Mouse (Mus musculus) B cell, adult 67 days (primary cell): Measurements from ENCODE around the gene AC141477.1. TPM values are rescaled to one million over a fixed set of nuclear protein-coding genes. Genes with fewer than 3 reads are reported as not detected.

Experiments used
- total RNA-seq, 2 experiments: library from RNA; stranded (reverse); gene quantifications; 4 replicates each; pipeline ENCODE4 v1.2.4; 2023

The AC141477.1 gene
- total RNA-seq: 10 to 100 TPM; 14.2 to 26.8 TPM

DNA sequence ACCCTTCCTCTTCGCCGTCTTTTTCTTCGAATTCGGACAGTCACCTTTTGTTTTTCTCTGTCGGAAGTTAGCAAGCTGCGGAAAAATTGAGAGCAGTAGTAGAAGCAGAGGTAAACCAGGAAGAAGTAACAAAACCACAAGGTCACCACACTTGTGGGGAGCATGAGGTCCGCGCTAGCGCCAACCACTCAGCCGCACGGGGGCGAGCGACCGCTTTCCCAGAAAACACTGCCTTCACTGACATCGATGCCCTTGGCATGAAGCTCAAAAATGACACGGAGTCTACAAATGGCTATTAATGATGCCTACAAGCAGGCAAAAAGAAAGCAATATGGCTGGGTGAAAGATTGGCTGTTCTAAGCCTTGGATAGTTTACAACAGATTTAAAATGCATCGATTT is at the start of gene AC141477.1:
Gene AC141477.1, minus strand, starts transcription at position 164 of the 400 bp plus-strand sequence.

DNA sequence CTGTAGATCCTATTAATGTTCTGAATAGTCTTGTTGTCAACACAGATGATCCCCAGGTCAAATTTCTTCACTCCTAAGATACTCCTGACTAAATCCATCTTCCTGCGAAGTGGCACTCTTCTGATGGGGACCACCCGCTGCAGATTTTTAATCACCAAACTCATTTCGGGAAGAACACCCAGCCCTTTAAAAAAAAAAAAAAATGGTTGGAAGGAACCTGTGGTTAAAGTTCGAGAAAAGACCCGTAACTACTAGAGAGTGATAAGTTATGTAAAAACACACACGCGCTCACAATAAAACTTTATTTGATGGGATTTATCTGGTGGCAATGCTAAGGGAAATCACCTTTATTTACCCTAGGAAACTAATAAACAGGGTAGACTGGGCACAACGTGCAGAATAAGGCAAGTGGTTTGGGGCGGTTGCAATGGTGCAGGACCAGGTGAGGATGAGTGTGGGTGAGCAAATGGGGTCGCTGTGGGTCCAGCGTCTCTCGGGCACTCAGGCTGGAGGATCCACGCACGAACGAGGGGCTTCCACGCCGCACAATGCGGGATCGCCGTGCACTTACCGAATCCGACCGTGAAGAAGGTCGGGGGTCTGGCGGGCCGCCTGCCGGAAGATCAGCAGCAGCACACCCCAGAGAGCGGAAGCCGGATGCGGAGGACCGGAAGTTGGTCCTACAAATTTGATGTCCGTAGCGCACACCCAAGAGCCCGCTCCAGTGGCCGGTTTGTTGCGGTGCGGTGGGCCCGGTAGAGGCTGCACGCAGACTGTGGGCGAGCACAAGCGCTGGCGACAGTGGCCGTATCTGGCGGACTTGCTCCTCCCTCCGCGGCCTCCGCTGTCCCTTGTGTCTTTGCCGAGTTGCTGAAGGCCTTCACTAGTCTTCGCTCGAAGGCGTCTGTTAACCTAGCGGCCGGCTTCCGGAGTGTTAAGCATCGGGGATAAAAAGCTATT is 28.2 kb upstream of the AC141477.1 start, which contains the start of the genes Mcm3ap and Ybey:
Gene Mcm3ap, plus strand, starts transcription at position 725 of the 960 bp plus-strand sequence.
Gene Ybey, minus strand, starts transcription at position 912 of the 960 bp plus-strand sequence.

DNA sequence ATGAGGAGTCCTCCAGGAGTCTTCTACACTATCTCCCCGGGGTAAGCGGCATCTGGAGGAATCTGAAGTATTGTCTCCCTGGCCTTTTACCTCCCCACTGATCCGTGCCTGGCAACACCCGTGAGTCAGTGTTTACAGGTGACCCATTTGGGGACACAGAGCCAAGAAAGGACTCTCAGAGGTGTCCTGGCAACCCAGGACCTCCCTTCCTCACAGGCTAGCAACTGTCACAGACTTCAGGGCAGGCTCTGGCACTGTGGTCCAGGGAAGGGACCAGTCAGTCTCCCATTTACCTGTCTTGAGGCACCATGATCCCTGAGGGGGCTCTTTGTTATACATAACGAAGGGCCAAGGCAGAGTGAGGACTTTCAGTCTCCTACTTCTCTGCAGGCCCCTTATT is 8.6 kb upstream of the AC141477.1 start, which contains the start of gene 2610028H24Rik:
Gene 2610028H24Rik, plus strand, starts transcription at position 231 of the 400 bp plus-strand sequence.

DNA sequence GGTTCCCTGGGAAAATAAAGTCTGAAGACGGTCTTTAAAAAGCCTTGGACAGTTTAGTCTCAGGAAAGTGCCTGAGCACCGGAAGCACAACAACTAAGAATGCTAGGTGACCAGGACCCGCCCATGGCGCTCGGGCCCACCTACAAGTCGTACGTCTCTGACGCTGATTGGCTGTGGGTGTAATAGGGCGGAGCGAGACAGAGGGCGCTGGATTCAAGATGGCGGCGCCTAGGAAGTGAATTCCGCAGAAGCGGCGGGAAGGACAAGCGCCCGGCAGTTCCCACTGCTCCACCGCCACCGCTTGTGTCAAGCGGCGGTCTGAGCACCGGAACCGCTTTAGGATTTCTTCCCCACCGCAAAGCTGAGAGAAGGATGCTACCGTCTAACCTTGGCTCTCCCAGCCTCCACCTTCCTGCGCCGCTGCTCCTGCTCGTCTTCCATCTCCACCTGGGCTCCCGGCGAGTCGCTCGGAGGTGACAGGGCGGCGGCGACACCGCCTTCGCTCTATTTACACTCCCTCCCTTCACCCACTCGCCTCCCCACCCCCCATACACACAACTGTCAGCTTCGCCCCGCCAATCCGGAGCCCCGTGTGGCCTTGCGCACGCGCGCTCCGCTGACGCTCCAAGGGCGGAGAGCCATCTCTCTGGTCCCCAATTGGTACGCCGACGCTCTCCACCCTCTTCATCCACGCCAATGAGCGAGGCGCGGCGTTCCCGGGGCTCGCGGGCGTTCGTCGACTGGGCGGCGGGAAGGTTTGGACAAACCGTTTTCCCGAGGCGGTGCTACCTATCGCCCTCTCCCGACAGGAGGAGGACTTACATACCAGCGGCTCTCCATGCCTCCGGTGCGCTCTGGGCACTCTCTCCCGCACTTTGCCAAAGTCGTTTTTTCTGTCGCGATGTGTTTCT is 2.2 kb upstream of the AC141477.1 start, which contains the start of gene Pcnt:
Gene Pcnt, minus strand, starts transcription at position 609 of the 911 bp plus-strand sequence.

Other genes starting within 250 kb of the AC141477.1 start
- 10 to 100 TPM; 11.1 to 13.6 TPM for gene Prmt2, start 202.6 kb downstream of the AC141477.1 start, total RNA-seq
- gene S100b, start 186.6 kb downstream of the AC141477.1 start, total RNA-seq: not detected
- gene Dip2a, start 95.2 kb downstream of the AC141477.1 start, total RNA-seq: 1 to 10 TPM; 7.3 to 9.0 TPM
- gene Pcnt, start 2.3 kb upstream of the AC141477.1 start, total RNA-seq: 10 to 100 TPM; 63.0 to 63.8 TPM
- gene 2610028H24Rik, start 8.6 kb upstream of the AC141477.1 start, total RNA-seq: not detected
- 10 to 100 TPM; 71.0 to 71.1 TPM for gene Mcm3ap, start 28.5 kb upstream of the AC141477.1 start, total RNA-seq
- gene Ybey, start 28.7 kb upstream of the AC141477.1 start, total RNA-seq: 1 to 10 TPM; 1.8 to 2.0 TPM
- 10 to 100 TPM; 15.4 to 17.2 TPM for gene Lss, start 91.1 kb upstream of the AC141477.1 start, total RNA-seq
- gene Spatc1l, start 121.8 kb upstream of the AC141477.1 start, total RNA-seq: not detected
- gene Ftcd, start 135.2 kb upstream of the AC141477.1 start, total RNA-seq: not detected
- under 1 TPM in 1 of 2 experiments, not detected in 1; 0.15 TPM for gene Col6a2, start 183.2 kb upstream of the AC141477.1 start, total RNA-seq